Mouse (Mus musculus) forelimb bud, embryonic 11.5 days (tissue): ENCODE data around the gene B3gnt8.

Experiments used
- DNase-seq: peaks from one replicate; pipeline ENCODE4 v3.0.0-alpha.2; 2012; ENCODE audit warnings: low read depth, low spot score

Gene B3gnt8

DNA sequence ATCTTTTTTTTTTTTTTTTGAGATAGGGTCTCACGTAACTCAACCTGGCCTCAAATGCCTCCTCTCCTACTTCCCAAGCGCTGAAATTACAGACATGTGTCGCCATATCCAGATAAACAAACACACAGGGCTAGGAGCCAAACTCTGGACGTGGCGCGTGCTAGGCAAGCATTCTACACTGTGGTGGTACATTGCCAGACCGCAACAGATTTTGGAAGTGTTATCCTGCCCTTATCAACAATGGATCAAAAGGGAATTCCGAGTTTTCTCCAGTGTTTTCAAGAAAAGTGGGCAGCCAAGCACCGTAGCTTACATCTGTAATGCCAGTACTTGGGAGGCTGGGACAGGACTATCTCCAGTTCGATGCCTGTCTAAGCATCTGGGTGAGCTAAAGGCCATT is 31.3 kb downstream of the B3gnt8 start:
- DNase-seq = no peak

DNA sequence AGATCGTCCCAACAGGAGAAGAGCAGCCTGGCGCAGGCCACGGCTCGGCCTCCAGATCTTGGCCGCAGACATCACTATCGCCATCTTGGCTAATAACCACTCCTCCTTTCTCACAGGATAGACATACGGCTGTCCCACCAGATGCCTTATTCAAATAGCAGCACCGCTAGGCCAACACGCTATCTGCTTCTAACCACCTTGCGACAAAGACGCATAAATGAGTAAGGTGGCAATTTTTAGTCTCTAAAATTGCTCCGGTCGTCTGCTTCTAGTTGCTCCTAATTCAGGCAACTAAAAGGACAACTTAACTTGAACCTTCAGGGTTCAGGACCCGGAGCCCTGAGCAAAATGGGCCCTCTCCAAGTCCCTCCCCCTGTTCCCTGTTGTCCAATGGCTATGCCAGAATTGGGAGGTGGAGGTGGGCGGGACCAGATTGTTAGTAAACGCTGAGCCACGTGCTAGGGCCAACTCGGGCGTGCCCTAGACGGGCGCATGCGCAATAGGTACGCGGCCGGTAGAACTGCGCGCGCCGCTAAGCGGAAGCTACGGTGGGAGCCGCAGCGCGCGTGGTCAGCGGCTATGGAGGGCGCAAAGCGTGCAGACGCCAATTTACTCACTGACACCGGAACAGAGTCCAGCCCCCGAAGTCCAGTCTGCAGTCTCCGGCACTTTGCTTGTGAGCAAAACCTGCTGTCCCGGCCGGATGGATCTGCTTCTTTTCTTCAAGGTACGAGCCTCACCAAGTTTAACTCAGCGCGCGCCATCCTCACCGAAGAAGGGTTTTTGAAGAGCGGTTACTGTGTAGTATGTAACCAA is 32.4 kb downstream of the B3gnt8 start, which contains the start of the genes Bckdha and Exosc5:
Bckdha (minus strand) TSS at position 325 of the 816 bp plus-strand sequence.
Exosc5 (plus strand) TSS at position 508 of the 816 bp plus-strand sequence.
- peak; percentile 99 for DNase-seq

DNA sequence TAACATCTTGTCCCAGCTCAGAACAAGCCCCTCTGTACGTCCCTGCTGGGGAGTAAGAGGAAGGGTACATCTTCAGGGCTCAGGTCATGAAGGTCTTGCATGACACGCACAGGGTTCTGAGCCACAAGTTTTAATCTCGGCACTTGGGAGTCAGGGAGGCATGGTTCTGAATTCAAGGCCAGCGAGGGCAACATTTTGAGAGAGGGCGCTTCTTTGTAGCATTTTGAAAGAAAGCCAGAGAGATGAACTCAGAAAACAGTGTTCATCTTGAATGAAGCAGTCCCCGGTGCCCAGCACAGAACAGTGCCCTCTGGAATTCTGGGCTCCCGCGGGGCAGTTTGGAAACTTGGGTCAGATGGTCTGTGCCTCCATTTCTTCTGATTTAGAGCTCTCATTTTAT is 39.9 kb downstream of the B3gnt8 start:
- DNase-seq = no peak

GRCm38 (mm10) chr7:25669158-25669557 is 42.7 kb downstream of the B3gnt8 start:
- DNase-seq = no peak

- DNase-seq = no peak
These were observed 43.2 kb downstream of the B3gnt8 start for GRCm38 (mm10) chr7:25669631-25670030.

- DNase-seq = no peak
These were observed 43.6 kb downstream of the B3gnt8 start for GRCm38 (mm10) chr7:25670096-25670495.

- no peak for DNase-seq
These were observed 45.2 kb downstream of the B3gnt8 start for GRCm38 (mm10) chr7:25671686-25672085.

DNA sequence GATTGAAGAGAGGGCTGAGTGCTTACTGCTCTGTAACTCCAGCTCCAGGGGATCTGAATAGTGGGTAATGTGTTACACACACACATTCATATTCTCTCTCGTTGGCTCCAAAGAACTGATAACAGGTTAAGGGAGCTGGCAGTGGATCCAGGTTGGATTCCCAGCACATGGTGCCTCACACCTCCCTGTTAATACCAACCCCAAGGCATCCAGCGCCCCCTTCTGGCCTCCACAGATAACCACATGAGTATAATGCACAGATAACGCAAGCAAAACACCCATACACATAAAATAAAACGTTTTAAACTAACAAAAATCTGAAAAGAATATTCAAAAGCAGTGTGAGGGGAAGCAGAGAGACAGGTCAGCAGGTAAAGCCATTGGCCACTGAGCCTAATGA is 46.0 kb downstream of the B3gnt8 start:
- DNase-seq = no peak

DNA sequence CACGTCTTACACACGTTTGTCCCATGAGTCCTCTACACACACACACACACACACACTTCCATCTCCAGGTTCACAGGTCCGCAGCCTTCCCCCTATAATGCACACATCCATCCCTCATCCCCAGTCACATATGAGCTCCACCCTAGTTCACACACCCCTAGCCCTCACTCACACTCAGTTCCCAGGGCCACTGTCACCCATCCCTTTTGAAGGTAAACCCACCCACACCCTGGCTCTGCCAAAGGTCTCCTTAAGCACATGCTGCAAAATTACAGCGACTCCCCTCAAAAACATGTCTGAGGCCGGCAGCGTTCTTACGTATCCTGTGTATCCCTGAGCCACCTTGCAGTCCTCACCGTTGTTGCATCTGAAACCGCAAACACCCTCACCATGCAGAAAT is 47.8 kb downstream of the B3gnt8 start:
- DNase-seq = no peak

DNA sequence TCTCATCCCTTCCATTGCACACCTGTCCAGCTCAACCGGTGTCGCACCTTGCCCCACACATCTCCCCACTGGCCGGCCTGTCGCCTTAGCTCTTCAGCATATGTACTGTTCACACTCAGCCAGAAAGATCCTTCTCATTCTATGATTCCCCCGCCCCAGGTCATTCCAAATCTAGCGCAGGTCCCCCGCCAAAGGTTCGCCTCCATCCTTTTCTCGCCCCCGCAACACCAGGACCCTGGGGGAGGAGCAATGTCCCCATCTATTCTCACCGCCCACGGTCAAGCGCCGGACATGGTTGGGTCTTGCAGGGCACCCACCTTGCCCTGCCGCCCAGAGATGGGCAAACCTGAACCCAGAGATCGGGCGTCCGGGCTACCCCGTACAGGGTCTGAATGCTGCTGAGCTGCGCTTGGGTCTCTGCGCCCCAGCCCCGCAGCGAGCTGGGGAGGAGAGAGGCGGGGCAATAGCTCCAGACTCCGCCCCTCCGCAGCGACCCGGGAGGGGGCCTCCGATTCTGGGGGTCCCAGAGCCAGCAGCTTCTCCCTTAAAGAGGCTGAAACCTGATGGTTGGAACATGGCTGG is 48.4 kb downstream of the B3gnt8 start, which contains the start of gene Tmem91:
Tmem91 (minus strand) TSS at position 448 of the 582 bp plus-strand sequence.
- DNase-seq = no peak

DNA sequence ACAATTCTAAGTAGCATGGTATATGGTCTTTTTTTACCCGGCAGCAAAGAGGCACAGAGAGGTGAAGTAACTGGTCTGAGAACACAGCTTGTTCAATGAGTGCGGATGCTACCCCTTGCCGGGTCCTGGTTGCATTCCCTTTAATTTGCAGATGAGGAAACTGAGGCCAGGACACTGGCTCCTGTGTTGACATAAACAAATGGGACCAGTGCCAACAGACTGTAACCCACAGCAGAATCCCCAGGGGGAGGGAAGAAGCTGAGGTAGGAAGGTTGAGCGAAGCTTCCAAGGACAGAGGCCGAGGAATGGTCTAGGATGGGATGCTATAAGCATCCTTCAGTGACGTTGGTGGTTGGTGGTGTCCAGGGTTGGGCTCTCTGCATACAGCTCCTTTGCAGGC is 49.0 kb downstream of the B3gnt8 start:
- DNase-seq = no peak

- DNase-seq = no peak
These were observed 49.8 kb downstream of the B3gnt8 start for GRCm38 (mm10) chr7:25676085-25676781.

DNA sequence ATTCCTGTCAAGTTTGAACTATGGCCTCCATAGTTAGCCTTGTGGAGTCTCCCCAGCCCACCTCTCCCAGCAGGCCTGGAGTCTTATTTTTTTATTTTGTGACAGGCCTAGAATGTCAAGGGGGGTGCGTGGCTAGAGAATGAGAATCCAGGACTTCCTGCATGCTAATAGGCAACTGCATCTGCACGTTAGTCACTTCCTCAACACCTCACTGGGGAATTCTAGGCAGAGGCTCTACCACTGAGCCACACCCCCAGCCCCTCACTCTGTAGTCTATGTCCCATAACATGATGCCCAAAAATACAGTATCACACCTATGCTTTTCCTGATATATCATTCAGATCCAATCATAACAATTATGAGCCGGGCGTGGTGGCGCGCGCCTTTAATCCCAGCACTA is 50.6 kb downstream of the B3gnt8 start:
- DNase-seq = no peak

DNA sequence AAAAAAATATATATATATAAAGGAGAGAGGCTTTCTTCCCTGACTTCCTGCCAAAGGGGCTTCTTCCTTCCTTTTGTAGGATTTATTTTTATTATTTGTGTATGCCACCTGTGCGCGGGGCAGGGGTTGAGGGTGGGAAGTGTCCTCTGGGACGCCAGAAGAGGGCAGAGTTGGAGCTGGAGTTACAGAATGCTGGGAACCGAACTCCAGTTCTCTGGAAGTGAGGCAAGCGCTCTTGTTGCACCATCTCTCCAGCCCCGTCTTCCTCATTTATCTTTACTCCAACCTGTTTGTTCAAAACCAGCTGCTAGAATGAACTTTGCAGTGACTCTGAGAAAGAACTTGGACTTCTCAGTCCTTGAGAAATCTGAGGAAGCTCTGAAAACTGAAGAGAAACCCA is 53.5 kb downstream of the B3gnt8 start:
- DNase-seq = no peak

- peak; percentile 92 for DNase-seq
These were observed 54.2 kb downstream of the B3gnt8 start, which contains the start of gene B9d2 for GRCm38 (mm10) chr7:25680514-25681258. B9d2 (plus strand) TSS chr7:25680780.

GRCm38 (mm10) chr7:25681341-25682231 is 55.1 kb downstream of the B3gnt8 start:
- no peak for DNase-seq

DNA sequence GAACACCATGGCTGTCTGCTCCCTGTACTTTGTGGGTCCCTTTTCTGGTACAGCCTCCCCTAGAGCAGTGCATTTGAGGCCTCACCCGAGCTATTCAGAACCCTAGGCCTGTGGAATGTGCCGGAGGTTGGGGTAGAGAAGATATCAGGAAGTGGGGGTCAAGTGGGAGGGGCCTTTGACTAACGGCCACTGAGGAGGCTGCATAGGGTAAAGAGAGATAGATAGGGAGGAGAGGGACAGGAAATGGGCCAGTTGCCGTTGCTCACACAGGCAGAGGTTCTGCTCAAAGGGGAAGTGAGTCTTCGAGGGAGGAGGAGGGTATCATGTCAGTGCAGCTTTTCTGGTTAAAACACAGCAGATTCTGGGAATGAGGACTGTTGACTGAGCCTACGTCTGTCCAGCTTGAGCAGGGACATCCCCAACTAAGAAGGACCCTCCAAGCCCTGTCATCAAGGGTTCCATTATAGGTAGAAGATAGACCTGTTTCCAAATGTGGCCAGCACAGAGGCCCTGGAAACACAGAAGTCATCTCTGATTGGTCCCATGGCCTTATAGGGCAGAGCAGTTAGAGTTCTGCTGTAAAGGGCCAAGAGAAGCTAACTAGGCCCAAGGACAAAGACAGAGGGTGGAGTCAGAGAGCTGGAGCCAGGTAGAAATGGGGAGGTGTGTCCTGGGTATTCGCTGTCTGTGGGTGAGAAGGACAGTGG is 57.2 kb downstream of the B3gnt8 start:
- no peak for DNase-seq

- no peak for DNase-seq
These were observed 58.2 kb downstream of the B3gnt8 start for GRCm38 (mm10) chr7:25684659-25685058.
